Mouse (Mus musculus) lung, postnatal 14 days (tissue): Measurements from ENCODE around the gene Lrmda.

Experiments
- DNase-seq: peaks from one replicate; pipeline ENCODE4 v3.0.0; 2021

The Lrmda gene

DNA sequence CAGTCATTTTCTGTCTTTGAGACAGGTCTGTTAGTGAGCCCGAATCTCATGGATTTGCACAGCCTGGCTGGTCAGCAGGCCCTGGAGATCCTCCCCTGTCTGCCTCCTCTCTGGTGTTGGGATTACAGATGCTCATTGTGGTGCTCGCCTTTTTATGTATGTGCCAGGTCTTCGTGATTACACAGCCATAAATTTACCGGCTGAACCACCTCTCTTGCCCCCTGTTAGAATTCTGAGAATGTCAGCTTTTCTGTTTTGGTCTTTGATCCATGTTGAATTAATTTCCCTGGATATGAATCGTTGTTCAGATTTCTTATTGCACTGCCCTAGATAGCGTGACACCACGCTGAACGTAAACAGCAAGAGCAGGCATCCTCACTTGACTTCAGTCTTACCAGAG, 325.7 kb downstream of the Lrmda start:
- no peak for DNase-seq

DNA sequence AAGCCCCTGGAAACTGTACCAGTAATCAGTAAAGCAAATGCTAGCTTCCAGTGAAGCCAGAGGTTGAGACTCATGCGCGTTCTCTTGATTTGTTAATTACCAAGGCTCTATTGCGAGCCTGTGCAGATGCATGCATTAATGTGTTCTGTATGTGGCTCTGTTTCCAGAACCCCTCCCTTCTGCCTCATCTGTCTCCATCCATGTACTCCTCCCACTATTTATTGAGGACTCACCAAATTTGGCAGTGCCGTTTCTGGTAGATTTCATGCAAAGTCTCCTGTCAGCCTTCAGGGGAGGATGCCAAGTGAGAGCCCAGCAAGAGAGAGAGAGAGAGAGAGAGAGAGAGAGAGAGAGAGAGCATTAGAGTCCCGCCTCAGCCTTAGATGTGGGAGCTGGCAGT, 334.1 kb downstream of the Lrmda start:
- DNase-seq: no peak

DNA sequence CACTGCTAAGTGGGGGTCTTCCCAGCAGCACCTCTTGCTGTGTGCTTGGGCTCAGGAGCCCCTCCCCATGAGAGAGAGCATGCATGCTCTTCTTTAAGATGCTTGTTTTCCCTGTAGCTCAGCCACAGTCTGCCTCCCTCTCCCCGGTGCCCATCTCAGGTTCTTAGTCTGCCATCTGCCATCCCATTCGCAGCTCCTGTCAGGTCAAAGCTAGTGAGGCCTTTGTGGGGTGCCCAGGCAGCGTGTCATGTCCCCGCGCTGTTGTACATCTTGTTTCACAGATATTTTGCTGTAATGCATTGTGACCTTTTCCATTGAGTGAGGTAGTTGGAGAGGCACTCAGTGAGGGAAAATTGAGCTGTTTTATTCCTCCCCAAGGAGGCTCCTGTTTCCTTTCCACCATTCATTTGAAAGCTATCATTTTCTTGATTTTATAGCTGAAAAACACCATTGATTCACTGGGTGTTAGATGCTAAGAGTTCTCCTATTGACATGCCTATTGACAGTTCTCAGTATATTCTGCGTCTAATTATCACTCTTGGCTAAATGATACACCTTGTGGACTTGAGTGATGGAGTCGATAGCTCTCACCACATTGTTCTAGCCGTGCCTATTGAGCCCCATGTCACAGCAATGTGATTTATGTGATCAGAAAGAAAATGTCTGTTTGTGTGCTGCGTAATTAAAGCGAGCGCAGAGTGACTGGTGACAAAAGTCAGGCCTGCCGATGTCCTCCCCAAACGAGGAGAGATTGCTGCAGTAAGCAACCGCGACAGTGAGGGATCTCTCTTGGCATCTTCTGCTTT, 335.5 kb downstream of the Lrmda start:
- no peak for DNase-seq

DNA sequence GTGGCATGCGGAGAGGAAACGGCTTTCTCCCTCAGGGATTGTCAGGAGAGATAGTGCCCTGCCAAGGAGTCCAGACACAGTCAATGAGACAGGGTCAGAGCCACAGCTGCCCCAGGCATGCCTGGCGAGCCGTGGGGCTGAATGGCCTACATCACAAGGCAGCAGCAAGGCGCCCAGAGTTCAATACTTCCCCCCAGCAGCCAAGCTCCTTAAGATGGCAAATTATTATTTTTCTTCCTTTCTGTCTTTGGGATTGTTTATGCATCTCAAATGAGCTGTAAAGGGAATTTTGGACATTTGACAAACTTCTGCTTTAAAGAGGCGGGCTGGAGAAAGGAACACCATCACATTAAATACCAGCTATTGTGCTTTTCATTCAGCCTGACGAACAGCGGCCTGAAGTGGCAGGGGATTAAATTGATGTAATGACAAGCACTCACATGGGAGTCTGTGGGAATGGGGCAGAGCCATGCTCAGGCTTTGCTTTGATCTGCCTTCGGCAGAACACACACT, 338.5 kb downstream of the Lrmda start:
- DNase-seq: peak; percentile 4

DNA sequence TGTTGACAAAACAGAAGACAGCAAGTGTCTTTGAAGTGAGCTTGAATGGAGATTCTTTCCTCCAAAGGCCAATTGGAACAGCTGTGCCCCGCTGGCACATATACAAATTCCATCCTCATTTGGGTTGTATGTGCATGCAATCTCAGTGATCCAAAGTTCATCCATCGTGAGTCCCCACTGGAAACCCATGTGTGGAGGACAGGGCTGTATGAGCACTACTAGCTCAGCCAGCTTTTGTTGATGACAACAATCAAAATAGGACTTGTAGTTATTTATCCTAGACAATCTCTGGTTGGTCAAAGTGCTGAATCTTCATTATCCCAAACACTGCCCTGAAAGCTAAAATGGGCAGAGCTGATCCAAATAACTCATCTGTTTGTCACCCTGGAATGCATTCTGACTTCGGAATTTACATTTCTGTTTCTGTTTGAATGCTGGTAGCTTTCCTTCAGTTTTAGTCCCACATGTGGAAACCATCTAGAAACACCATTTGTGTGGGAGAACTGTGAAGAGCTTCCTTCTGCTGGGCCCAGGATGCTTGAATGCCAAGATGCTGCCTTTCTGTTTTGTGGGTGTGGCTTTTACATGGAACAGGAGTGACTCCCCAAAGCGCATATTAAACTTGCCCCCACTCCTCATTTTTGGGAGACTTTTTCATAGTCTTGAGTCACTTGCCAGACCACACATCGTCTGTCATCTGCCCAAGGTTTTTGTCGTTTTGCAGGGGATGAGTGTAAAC, 344.7 kb downstream of the Lrmda start:
- DNase-seq: no peak

DNA sequence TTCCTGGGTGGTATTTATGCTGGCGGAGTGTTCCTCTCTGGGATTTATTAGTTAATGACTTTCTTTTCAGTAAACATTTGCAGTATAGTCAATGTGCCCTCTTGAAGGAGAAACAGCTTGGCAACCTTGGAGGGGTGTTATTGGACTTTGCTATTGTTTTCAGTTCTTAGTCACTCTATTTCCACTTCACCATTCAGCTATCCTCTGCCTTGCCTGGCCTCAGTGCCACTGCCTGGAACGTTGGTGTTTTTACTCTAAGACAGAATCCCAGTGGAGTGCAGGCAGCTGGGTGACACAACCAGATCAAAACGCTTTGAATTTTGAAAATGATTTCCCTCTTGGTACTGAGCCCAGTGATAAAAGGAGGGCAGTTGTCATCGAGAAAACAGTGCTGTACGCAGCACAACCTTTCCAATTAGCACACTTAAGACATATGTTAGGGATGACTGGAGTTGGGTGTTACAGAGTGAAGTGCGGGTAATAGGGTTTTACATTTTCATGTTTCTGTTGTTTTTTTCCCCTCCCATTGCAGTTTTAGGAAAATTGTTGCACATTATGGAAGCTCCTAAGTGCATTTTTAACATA, 345.4 kb downstream of the Lrmda start:
- DNase-seq: no peak

DNA sequence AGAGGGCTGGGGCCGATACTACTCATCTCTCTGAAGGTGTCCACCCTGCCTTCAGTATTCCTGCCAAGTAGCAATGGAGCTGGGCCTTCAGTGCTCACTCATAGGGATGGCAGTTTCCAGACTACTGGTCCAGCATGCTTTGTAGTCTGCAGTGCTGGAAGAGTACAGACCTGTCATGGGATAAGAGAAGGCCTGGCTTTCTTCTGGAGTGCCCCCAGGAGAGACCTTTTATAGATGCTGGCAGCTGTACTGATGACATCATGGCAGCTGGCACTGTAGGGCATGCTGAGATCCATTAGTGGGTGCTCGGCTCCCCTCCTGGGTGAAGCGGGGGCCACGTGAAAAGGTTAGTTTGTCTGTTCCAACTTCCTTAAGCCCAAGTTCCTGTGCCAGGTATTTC, 348.1 kb downstream of the Lrmda start:
- DNase-seq: no peak

DNA sequence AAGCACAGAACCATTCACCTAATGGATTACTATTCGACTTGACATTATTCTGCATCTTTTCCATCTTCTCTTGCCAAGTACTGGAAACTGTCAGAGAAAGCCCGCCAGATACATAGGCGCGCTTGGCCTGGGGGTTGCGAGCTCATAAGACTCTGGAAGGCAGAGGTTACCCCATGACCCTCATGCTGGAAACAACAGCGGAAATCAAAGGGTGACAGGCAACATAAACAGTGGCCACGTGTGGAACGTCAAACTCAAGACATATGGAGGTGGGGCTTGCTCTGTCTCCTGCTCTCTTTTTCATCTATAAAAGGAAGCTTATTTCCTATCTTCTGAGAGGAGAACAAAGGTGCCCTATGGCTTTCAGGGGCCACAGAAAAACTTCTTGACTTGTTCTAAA, 351.6 kb downstream of the Lrmda start:
- DNase-seq: no peak

DNA sequence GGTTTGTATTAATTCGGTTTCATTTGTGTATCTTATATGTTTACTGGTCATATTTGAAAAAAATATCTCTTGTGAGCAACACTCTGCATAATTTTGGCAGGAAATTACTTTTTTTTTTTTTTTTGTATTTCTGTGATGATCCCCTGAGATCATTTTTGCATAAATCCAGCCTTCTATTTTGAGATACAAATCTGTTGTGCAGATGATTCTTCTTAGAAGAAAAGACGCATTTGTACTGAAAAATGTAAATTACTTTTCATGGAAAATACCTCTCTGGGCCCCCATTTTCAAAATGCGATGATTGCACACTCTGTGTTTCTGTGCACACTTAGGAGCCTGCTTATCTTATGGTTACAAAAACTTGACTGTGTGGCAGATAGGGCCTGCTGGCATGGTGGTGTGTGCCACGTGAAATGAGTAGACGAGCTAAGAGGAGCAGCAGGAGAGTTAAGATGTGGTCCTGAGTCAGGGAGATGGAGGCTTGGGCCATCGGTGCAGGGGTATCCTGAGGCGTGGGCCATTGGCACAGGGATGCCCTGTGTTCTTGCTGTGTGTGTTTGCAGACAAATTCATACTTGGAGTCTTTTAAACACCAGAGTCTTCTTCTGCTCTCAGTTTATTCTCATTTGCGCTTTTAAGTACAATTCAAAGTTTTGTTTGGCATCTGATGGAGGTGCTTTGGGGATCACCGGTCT, 353.3 kb downstream of the Lrmda start:
- DNase-seq: no peak

DNA sequence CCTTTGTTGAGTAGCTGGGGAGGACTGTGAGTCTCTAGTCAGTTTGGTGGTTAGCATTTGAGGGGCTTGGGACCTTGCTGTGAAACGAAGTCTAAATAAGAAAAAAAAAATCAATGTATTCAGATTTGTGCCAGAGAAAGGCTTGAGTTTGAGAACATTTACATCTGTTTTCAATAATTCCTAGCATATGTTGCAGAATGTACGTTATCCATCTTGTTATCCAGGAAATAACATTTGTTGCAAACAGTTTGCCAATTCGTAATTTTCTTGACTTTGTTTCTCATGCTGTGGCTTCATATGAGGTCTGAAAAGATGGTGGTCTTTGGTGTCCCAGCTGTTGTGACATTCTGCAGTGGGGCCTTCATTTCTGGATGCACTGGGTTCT, 353.8 kb downstream of the Lrmda start:
- no peak for DNase-seq

DNA sequence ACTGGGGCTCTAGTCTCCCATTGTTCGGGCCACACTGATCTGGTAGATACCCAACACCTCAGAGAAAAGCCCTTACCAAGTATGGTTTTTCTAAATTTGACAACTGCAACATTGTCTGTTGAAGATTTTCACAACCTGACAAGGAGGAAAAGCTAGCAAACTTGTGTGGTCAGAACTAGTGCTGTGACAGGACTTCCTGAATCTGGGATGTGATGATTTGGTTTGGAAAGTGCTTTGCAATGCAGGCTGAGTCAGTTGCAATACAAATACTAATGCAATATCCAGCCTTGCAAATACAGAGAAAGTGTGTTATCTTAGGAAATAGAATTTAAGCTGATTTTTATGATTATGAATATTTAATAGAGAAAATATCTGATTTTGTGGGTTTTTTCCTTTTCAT, 357.6 kb downstream of the Lrmda start:
- no peak for DNase-seq

DNA sequence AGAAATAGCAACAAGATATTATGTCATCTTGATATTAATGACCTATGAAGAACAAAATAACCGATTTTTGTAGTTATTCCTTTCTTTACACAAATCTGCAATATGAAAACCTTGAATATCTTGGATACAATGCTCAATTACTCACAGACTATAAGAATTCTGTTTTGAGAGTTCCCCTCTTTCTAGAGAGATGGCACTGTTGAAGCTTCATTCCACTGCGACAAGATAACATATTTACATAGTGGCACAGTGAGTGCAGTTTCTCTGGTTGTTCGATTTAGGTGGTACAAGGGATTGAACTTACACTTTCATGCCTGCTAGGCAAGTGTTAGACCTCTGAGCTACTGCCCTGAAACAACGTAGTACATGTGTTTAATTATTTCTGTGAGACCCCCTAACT, 362.6 kb downstream of the Lrmda start:
- no peak for DNase-seq

DNA sequence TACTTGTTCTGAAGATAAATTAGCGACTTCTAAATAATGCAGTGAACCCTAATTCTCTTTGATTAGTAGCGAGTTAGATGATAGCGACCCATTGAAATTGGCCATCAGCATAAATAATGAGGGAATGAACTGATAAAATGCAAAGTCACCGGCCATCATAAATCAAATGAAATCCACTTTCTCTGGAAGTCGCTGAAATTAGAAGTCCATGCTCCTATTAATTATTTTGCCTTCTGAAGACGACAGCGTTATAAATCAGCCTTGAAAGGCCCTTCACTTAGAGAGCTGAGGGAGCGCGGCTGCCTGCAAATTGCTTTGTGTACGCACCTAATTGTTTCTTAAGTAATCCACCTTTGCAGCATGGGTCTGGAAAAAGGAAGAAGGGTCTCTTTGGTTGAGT, 374.1 kb downstream of the Lrmda start:
- no peak for DNase-seq

DNA sequence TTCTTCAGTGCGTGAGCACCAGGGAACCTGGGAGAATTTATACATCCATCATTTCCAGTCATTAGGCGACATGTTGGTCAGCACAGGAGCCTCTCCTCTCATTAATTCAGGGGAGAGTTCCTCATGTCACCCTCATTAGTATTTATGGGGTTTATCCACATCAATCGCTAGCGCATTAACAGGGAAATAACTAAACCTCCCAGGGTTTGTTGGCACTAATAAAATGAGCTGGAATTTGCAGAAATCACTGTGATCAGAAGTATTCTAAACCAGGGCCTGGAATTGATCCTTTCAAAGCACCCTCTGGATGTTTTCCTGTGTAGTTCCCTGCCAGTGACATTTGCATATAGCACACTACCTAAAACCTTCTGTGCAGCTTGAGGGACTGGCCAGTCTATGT, 382.9 kb downstream of the Lrmda start:
- no peak for DNase-seq

DNA sequence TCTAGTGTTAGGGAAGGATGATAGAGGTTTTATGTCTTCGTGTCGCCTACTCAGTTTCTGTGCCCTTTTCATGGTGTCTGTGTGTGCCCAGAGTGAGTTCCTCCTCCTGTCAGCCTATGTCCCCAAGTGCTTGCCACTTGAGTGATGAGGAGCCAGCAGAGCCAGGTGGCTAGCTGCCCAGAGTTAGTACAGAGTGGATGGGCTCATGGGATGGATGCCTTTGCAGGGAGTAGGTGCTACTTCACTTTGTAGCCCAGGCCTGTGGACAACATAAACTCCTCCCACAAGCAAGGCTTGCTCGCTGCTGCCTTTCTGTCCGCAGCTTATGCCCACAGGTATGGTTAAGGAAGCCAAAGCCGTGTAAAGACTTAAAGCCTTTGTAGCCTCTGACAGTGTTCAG, 387.1 kb downstream of the Lrmda start:
- DNase-seq: peak; percentile 26

DNA sequence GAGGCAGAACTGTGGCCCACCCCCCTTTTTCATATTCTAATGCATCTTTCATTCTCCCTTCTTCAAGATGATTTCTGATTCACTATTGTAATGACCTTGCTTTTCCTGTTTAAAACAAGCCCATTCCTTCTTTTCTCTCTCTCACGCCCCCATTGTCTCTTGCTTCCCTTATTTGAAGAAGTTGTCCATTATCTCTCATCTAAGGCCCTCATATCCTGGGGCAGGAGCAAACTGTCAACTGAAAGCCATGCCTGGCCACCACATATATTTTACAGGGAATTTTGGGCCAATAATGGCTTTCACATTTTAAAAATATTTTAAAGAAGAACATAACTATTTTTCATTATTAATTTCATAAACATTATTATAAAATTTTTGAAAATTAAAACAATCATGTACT, 391.3 kb downstream of the Lrmda start:
- DNase-seq: no peak

DNA sequence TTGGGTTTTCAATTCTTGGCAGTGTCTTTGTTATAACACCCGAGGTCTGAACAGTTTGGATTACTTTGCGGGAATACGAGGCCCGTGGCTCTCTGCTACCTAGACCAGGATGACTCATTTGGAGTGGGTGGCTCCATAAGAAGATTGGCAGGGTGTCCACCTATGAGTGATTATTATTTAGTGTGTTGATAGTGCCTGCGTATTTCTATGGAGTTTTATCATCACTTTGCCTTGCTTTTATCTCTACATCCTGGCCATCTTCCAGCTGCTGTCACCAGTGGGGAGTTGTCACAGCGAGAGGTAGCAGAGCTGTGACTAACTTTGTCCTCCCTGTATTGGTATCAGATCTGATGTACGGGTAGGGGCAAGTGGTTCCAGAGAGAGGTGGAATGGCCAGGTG, 393.7 kb downstream of the Lrmda start:
- no peak for DNase-seq

DNA sequence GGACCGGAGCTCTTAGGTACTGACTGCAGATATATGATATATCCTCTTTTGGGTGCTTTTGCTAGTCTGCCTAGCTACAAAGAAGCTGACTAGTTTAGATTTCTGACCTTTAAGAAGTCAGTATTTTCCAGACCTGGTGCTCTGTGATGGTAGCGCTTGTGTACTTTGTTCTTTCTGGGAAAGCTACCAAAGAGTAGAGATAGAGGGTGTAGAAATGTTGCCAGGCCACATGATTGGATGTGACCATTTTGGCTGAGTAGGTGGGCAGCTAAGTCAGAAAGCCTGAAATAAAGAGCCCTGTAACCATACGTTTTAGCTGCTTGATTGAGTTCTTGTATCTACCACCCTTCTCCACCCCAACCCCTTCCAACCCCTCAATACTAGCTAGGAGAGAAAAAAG, 398.2 kb downstream of the Lrmda start:
- DNase-seq: no peak

DNA sequence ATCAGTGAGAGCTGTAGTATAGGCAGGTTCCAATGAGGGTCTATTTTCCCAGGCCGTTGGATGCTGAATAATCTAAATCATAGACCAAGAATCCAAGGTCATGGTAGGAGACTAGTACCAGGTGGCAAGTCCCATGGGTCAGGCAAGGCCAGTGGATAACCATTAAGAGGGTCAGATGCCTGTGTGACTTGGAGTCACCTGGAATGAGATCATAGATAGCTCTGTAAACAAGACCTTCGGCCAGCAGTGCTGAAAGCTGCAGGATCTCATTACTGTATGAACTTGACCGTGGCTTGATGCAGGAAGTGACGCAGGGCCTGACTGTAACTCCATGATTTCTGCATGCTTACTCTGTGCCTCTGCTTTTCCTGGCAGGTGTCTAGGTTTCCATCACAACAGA, 402.2 kb downstream of the Lrmda start:
- no peak for DNase-seq

DNA sequence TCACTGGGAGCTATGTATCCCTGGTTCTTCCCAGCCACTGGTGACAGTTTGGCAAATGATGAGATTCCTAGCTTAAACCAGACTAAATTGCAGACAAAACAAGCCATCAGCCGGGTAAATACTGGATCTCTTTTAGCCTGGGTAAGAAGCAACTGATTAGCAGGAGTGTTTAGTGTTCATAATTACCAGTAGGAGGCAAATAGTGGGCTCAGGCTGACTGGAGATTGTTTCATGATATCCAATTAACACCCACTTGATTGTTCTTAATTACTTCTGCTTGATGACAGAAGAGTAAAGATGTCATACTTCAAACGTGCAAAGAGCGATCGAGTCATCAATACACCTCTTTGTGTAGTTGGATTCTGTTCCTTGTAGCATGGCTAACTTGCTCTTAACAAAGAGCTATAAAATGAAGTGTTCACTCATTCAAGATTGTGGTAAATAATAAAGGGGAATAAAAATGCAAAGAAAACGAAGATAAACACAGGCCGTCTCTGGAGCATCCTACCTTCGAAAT, 405.6 kb downstream of the Lrmda start:
- no peak for DNase-seq

DNA sequence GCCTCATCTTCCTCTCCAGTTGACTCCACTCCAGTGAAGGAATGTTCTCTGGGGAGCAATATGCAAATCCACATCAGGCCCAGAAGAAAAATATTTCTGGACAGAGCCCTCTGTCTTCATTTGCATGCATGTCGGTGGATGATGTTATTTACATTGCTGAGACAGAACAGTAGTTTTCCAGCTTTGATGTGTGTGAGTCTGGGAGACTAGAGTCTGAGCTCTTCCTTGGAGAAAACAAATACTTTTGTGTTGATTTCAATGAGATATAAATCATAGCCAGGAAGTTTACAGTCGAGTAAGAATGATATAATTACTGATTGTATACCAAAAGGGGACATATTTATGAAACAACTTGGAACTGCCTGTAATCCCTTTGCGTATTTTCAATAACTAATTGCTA, 415.9 kb downstream of the Lrmda start:
- no peak for DNase-seq

DNA sequence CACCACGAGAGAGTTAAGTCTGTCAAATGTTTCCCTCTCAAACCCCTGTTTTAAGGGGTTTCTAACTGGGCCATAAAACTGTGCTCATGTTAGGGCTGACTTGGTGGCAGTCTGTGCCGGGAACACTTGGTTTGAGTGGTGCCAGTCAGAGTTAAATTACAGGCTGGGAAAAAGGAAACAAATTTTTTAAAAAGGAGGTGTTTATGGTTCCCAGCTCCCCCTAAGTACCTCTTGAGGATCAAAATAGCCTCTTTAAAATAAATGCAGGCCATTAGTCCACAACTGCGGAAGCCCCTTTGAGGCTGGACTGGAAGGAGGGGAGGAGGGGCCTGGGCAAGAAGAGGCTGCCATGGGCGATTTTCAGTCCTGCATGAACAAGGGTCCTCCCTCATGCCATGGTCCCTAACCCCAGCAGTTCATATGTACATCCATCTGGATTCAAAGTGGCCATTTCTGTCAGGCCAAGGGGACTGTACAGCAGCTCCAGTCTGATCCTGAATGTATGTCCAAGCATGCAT, 416.4 kb downstream of the Lrmda start:
- DNase-seq: no peak
